Mouse (Mus musculus) G1E-ER4 (cell line): ENCODE results near the gene Rbbp8nl. TPM values are rescaled to one million over a fixed set of nuclear protein-coding genes. Genes with fewer than 3 reads are reported as not detected.

Source experiments
- GATA1 ChIP-seq: IDR thresholded peaks from one replicate; pipeline ENCODE4 v1.8.0; 2012; ENCODE audit warnings: low read length, inconsistent platforms
- polyA plus RNA-seq: library from polyadenylated mRNA; stranded (reverse); fragments of >175 nt; gene quantifications from 2 replicates; pipeline ENCODE4 v1.2.3, GENCODE M21; 2012

The Rbbp8nl gene
- polyA plus RNA-seq, 1 experiment: not detected

- no peak for TF ChIP-seq GATA1
Observed at GRCm38 (mm10) chr2:180270537-180271255, 19.0 kb downstream of the Rbbp8nl start.

GRCm38 (mm10) chr2:180269329-180269728, 20.4 kb downstream of the Rbbp8nl start:
- TF ChIP-seq GATA1: no peak

GRCm38 (mm10) chr2:180267955-180268354, 21.7 kb downstream of the Rbbp8nl start:
- no peak for TF ChIP-seq GATA1

GRCm38 (mm10) chr2:180262891-180263290, 26.8 kb downstream of the Rbbp8nl start:
- TF ChIP-seq GATA1: no peak

- no peak for TF ChIP-seq GATA1
Observed at GRCm38 (mm10) chr2:180262441-180262840, 27.2 kb downstream of the Rbbp8nl start.

- no peak for TF ChIP-seq GATA1
Observed at GRCm38 (mm10) chr2:180261901-180262300, 27.8 kb downstream of the Rbbp8nl start.

- TF ChIP-seq GATA1: no peak
Observed at GRCm38 (mm10) chr2:180260610-180261480, 28.8 kb downstream of the Rbbp8nl start.

GRCm38 (mm10) chr2:180257963-180258865, 31.5 kb downstream of the Rbbp8nl start:
- TF ChIP-seq GATA1: no peak

GRCm38 (mm10) chr2:180257001-180257521, 32.6 kb downstream of the Rbbp8nl start, which contains the start of gene Rps21:
Gene Rps21 (plus strand): TSS chr2:180257377.
- no peak for TF ChIP-seq GATA1

- no peak for TF ChIP-seq GATA1
Observed at GRCm38 (mm10) chr2:180256296-180257000, 33.2 kb downstream of the Rbbp8nl start.

- no peak for TF ChIP-seq GATA1
Observed at GRCm38 (mm10) chr2:180255701-180256100, 34.0 kb downstream of the Rbbp8nl start.

GRCm38 (mm10) chr2:180254436-180255209, 35.1 kb downstream of the Rbbp8nl start:
- no peak for TF ChIP-seq GATA1

- TF ChIP-seq GATA1: no peak
Observed at GRCm38 (mm10) chr2:180251838-180252237, 37.8 kb downstream of the Rbbp8nl start.
